Mouse (Mus musculus) intestine, embryonic 15.5 days (tissue): ENCODE measurements around the gene Syne1. TPM values are rescaled to one million over a fixed set of nuclear protein-coding genes. Genes with fewer than 3 reads are reported as not detected.
A peak's percentile ranks its signal among the peaks of the same experiment; 100 is the strongest.

Experiments used
- ATAC-seq: fragments of 200-750 bp; cut with Nextera tagmentation; 2 replicates; pipeline ENCODE4 v1.8.0; 2017; ENCODE audit warnings: moderate TSS enrichment, moderate library complexity
- H3K27ac ChIP-seq: fragments of 300-500 bp; sonication (generic); 2 replicates; pipeline ENCODE4 v1.5.1; 2015; ENCODE audit warnings: mild to moderate bottlenecking, inconsistent platforms
- H3K27me3 ChIP-seq: fragments of 300-500 bp; sonication (generic); replicated peaks from 2 replicates; pipeline ENCODE4 v1.6.1; 2015; ENCODE audit warnings: inconsistent platforms
- H3K36me3 ChIP-seq: fragments of 300-500 bp; sonication (generic); 2 replicates; pipeline ENCODE4 v1.6.1; 2015; ENCODE audit warnings: inconsistent platforms
- H3K4me1 ChIP-seq: fragments of 300-500 bp; sonication (generic); replicated peaks from 2 replicates; pipeline ENCODE4 v1.6.1; 2015; ENCODE audit warnings: inconsistent platforms
- H3K4me2 ChIP-seq: fragments of 300-500 bp; sonication (generic); replicated peaks from 2 replicates; pipeline ENCODE4 v1.6.1; 2015; ENCODE audit warnings: mild to moderate bottlenecking, inconsistent platforms
- H3K4me3 ChIP-seq: fragments of 300-500 bp; sonication (generic); replicated peaks from 2 replicates; pipeline ENCODE4 v1.5.1; 2015; ENCODE audit warnings: inconsistent platforms
- H3K9ac ChIP-seq: fragments of 300-500 bp; sonication (generic); 2 replicates; pipeline ENCODE4 v1.6.1; 2015; ENCODE audit warnings: inconsistent platforms
- H3K9me3 ChIP-seq: fragments of 300-500 bp; sonication (generic); 2 replicates; pipeline ENCODE4 v1.6.1; 2016; ENCODE audit warnings: inconsistent platforms
- WGBS: fragments of 180-500 bp; shearing (Covaris S2); methylation state at CpG from one replicate; pipeline ENCODE4 v1.1.7; 2015; 5-methylcytosine and 5-hydroxymethylcytosine counted together
- polyA plus RNA-seq: library from polyadenylated mRNA; unstranded; fragments of >200 nt; fragmentation: Nextera tagmentation; extraction: Ambion mirVana; gene quantifications from 2 replicates; pipeline ENCODE4 v1.2.1, GENCODE M21; 2015

Gene Syne1
- polyA plus RNA-seq, 1 experiment from 2014 or later, result 5.7 TPM

- Histone ChIP-seq H3K4me2 (no peak overlapping the region), H3K27ac (no peak overlapping the region), H3K9ac (no peak overlapping the region), H3K9me3 (no peaks in the 10 kb centered on the region), H3K4me1 (no peaks in the 10 kb centered on the region), H3K27me3 (no peaks in the 10 kb centered on the region), H3K4me3 (no peak overlapping the region), H3K36me3 (no peaks in the 10 kb centered on the region)
- ATAC-seq, result no peak
- 93% methylated on average over 4 of the region's 4 CpGs for WGBS
Observed at GRCm38 (mm10) chr10:5025906-5026305, 525.4 kb downstream of the Syne1 start.

- 67% methylated on average over 1 of the region's 1 CpGs for WGBS
- Histone ChIP-seq H3K27me3 (no peaks in the 10 kb centered on the region), H3K9ac (no peak overlapping the region), H3K4me3 (no peak overlapping the region), H3K36me3 (no peaks in the 10 kb centered on the region), H3K27ac (no peak overlapping the region), H3K9me3 (no peaks in the 10 kb centered on the region), H3K4me1 (no peaks in the 10 kb centered on the region), H3K4me2 (no peak overlapping the region)
- no peak for ATAC-seq
Observed at GRCm38 (mm10) chr10:5017148-5017547, 534.1 kb downstream of the Syne1 start.

- H3K9ac ChIP-seq, result no peak overlapping the region
- H3K36me3 ChIP-seq, result no peaks in the 10 kb centered on the region
- no peak for ATAC-seq
- H3K4me2 ChIP-seq, result no peak overlapping the region
- no peaks in the 10 kb centered on the region for H3K4me1 ChIP-seq
- H3K9me3 ChIP-seq, result no peaks in the 10 kb centered on the region
- 74% methylated on average over 1 of the region's 1 CpGs for WGBS
- no peak overlapping the region for H3K4me3 ChIP-seq
- H3K27me3 ChIP-seq, result no peaks in the 10 kb centered on the region
- no peak overlapping the region for H3K27ac ChIP-seq
Observed at GRCm38 (mm10) chr10:5014976-5015375, 536.3 kb downstream of the Syne1 start.

GRCm38 (mm10) chr10:5012004-5012403 is 539.3 kb downstream of the Syne1 start:
- Histone ChIP-seq H3K9me3 (no peaks in the 10 kb centered on the region), H3K9ac (no peak overlapping the region), H3K27me3 (no peaks in the 10 kb centered on the region), H3K4me2 (no peak overlapping the region), H3K27ac (no peak overlapping the region), H3K4me1 (no peaks in the 10 kb centered on the region), H3K36me3 (no peaks in the 10 kb centered on the region), H3K4me3 (no peak overlapping the region)
- ATAC-seq, result no peak

GRCm38 (mm10) chr10:5008795-5009366 is 542.4 kb downstream of the Syne1 start:
- H3K9me3 ChIP-seq, result no peaks in the 10 kb centered on the region
- H3K4me1 ChIP-seq, result no peaks in the 10 kb centered on the region
- no peak overlapping the region for H3K4me3 ChIP-seq
- no peaks in the 10 kb centered on the region for H3K27me3 ChIP-seq
- no peak for ATAC-seq
- H3K27ac ChIP-seq, result no peak overlapping the region
- WGBS, result 69% methylated on average over 8 of the region's 8 CpGs
- no peak overlapping the region for H3K4me2 ChIP-seq
- H3K9ac ChIP-seq, result no peak overlapping the region
- no peaks in the 10 kb centered on the region for H3K36me3 ChIP-seq

- ATAC-seq, result no peak
- Histone ChIP-seq H3K4me3 (no peak overlapping the region), H3K4me1 (no peaks in the 10 kb centered on the region), H3K27me3 (no peaks in the 10 kb centered on the region), H3K9ac (no peak overlapping the region), H3K9me3 (no peaks in the 10 kb centered on the region), H3K4me2 (no peak overlapping the region), H3K27ac (no peak overlapping the region), H3K36me3 (no peaks in the 10 kb centered on the region)
- 78% methylated on average over 3 of the region's 3 CpGs for WGBS
Observed at GRCm38 (mm10) chr10:4996592-4996991, 554.7 kb downstream of the Syne1 start.

- H3K27ac ChIP-seq, result no peak overlapping the region
- H3K4me2 ChIP-seq, result no peak overlapping the region
- no peaks in the 10 kb centered on the region for H3K36me3 ChIP-seq
- H3K4me1 ChIP-seq, result no peaks in the 10 kb centered on the region
- H3K9me3 ChIP-seq, result no peaks in the 10 kb centered on the region
- H3K9ac ChIP-seq, result no peak overlapping the region
- no peak overlapping the region for H3K4me3 ChIP-seq
- 0 out of 2 replicates have a peak, but pooled peaks have one; percentile 45 for ATAC-seq
- WGBS, result 38% methylated on average over 3 of the region's 3 CpGs
- no peaks in the 10 kb centered on the region for H3K27me3 ChIP-seq
Observed at GRCm38 (mm10) chr10:4993802-4994201, 557.5 kb downstream of the Syne1 start.

GRCm38 (mm10) chr10:4983919-4984318 is 567.4 kb downstream of the Syne1 start:
- Histone ChIP-seq H3K27ac (no peak overlapping the region), H3K4me1 (no peaks in the 10 kb centered on the region), H3K4me2 (no peak overlapping the region), H3K27me3 (no peaks in the 10 kb centered on the region), H3K9ac (no peak overlapping the region), H3K9me3 (no peaks in the 10 kb centered on the region), H3K4me3 (no peak overlapping the region), H3K36me3 (no peaks in the 10 kb centered on the region)
- 61% methylated on average over 2 of the region's 2 CpGs for WGBS
- ATAC-seq, result no peak

GRCm38 (mm10) chr10:4977374-4977773 is 573.9 kb downstream of the Syne1 start:
- no peak overlapping the region for H3K9ac ChIP-seq
- ATAC-seq, result no peak
- 90% methylated on average over 3 of the region's 3 CpGs for WGBS
- H3K4me1 ChIP-seq, result no peaks in the 10 kb centered on the region
- no peak overlapping the region for H3K4me2 ChIP-seq
- no peaks in the 10 kb centered on the region for H3K27me3 ChIP-seq
- no peaks in the 10 kb centered on the region for H3K9me3 ChIP-seq
- H3K36me3 ChIP-seq, result no peaks in the 10 kb centered on the region
- H3K27ac ChIP-seq, result no peak overlapping the region
- no peak overlapping the region for H3K4me3 ChIP-seq

- H3K4me1 ChIP-seq, result no peaks in the 10 kb centered on the region
- no peak for ATAC-seq
- no peak overlapping the region for H3K27ac ChIP-seq
- no peaks in the 10 kb centered on the region for H3K9me3 ChIP-seq
- H3K36me3 ChIP-seq, result no peaks in the 10 kb centered on the region
- H3K4me3 ChIP-seq, result no peak overlapping the region
- H3K4me2 ChIP-seq, result no peak overlapping the region
- WGBS, result 90% methylated on average over 2 of the region's 2 CpGs
- no peaks in the 10 kb centered on the region for H3K27me3 ChIP-seq
- H3K9ac ChIP-seq, result no peak overlapping the region
Observed at GRCm38 (mm10) chr10:4976557-4976956, 574.7 kb downstream of the Syne1 start.

GRCm38 (mm10) chr10:4974246-4974645 is 577.0 kb downstream of the Syne1 start:
- Histone ChIP-seq H3K9me3 (no peaks in the 10 kb centered on the region), H3K4me2 (no peak overlapping the region), H3K4me1 (no peaks in the 10 kb centered on the region), H3K27ac (no peak overlapping the region), H3K36me3 (no peaks in the 10 kb centered on the region), H3K4me3 (no peak overlapping the region), H3K9ac (no peak overlapping the region), H3K27me3 (no peaks in the 10 kb centered on the region)
- WGBS, result 82% methylated on average over 4 of the region's 4 CpGs
- ATAC-seq, result no peak

- no peak overlapping the region for H3K9ac ChIP-seq
- no peaks in the 10 kb centered on the region for H3K27me3 ChIP-seq
- WGBS, result 43% methylated on average over 2 of the region's 2 CpGs
- H3K9me3 ChIP-seq, result no peaks in the 10 kb centered on the region
- no peak overlapping the region for H3K4me3 ChIP-seq
- no peaks in the 10 kb centered on the region for H3K4me1 ChIP-seq
- no peak overlapping the region for H3K27ac ChIP-seq
- ATAC-seq, result no peak
- no peak overlapping the region for H3K4me2 ChIP-seq
- no peaks in the 10 kb centered on the region for H3K36me3 ChIP-seq
Observed at GRCm38 (mm10) chr10:4972026-4972425, 579.3 kb downstream of the Syne1 start.

- no peaks in the 10 kb centered on the region for H3K4me1 ChIP-seq
- no peak for ATAC-seq
- H3K4me3 ChIP-seq, result no peak overlapping the region
- no peaks in the 10 kb centered on the region for H3K9me3 ChIP-seq
- no peaks in the 10 kb centered on the region for H3K27me3 ChIP-seq
- no peak overlapping the region for H3K27ac ChIP-seq
- H3K4me2 ChIP-seq, result no peak overlapping the region
- H3K36me3 ChIP-seq, result no peaks in the 10 kb centered on the region
- no peak overlapping the region for H3K9ac ChIP-seq
Observed at GRCm38 (mm10) chr10:4971586-4971985, 579.7 kb downstream of the Syne1 start.
